Mouse (Mus musculus): ENCODE data around the gene Camkmt.

DNA sequence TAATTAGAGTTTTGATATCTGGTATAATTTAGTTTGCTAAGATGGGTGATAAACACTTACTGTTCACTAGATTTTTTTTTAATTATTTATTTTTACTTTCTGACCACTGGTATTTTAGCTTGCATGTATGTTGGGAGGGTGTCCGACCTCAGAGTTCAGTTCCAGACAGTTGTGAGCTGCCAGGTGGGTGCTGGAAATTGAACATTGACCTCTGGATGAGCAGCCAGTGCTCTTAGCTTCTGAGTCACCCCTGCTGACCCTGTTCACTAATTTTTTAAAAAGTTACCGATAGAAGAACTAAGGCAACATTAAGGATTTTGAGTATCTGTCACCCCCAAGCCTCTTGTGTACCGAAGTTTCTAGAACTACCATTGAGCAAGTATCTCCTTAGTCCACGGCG, 42.0 kb upstream of the Camkmt start:
- TF ChIP-seq CTCF (IDR thresholded peaks at IDR 0.05; ENCODE audit: borderline replicate concordance, extremely low read depth, insufficient read depth, insufficient read length) = no peak
- no peak for TF ChIP-seq POLR2A (IDR thresholded peaks at IDR 0.05; ENCODE audit: borderline replicate concordance, extremely low read depth, insufficient read depth, insufficient read length, poor library complexity, severe bottlenecking)

Measured in brain, embryonic 14.5 days (tissue).